Mouse (Mus musculus) myocyte (in vitro differentiated cells): Measurements from ENCODE around the gene Ghrh. TPM values are rescaled to one million over a fixed set of nuclear protein-coding genes. Genes with fewer than 3 reads are reported as not detected.

Source experiments
- H3K27me3 ChIP-seq: one replicate; pipeline ENCODE4 v1.6.1; 2011; ENCODE audit not compliant: control insufficient read depth, insufficient read depth, insufficient read length
- H3K36me3 ChIP-seq: one replicate; pipeline ENCODE4 v1.6.1; 2011; ENCODE audit not compliant: control insufficient read depth, insufficient read depth
- H3K4me2 ChIP-seq: one replicate; pipeline ENCODE4 v1.6.1; 2011; ENCODE audit warnings: low read depth, control low read depth
- H3K4me3 ChIP-seq: one replicate; pipeline ENCODE4 v1.5.1; 2011; ENCODE audit warnings: mild to moderate bottlenecking, control low read depth, moderate library complexity
- H3K79me2 ChIP-seq: one replicate; pipeline ENCODE4 v1.6.1; 2011; ENCODE audit not compliant: control insufficient read depth, insufficient read depth
- H3ac ChIP-seq: one replicate; pipeline ENCODE4 v1.6.1; 2011; ENCODE audit not compliant: control insufficient read depth, insufficient read length
- CEBPB ChIP-seq: IDR thresholded peaks from 2 replicates; pipeline ENCODE4 v1.6.1; 2011; ENCODE audit warnings: mild to moderate bottlenecking, moderate library complexity; ENCODE audit not compliant: poor library complexity, insufficient read depth, severe bottlenecking
- E2F4 ChIP-seq: IDR thresholded peaks from one replicate; pipeline ENCODE4 v1.6.1; 2011; ENCODE audit warnings: mild to moderate bottlenecking, control low read depth, moderate library complexity; ENCODE audit not compliant: insufficient read depth
- MAX ChIP-seq: IDR thresholded peaks from one replicate; pipeline ENCODE4 v1.6.1; 2011; ENCODE audit warnings: low read depth, mild to moderate bottlenecking, control low read depth
- MYOD1 ChIP-seq, 3 experiments: IDR thresholded peaks; one replicate each; pipeline ENCODE4 v1.6.1; 2011; ENCODE audit warnings: control low read depth in 2 of 3, low read depth in 2 of 3, mild to moderate bottlenecking in 2 of 3, moderate library complexity in 1 of 3; ENCODE audit not compliant: insufficient read length in 2 of 3, control insufficient read depth in 1 of 3
- MYOG ChIP-seq, 3 experiments: IDR thresholded peaks; one replicate each; pipeline ENCODE4 v1.6.1; 2011; ENCODE audit warnings: control low read depth in 2 of 3, low read depth in 2 of 3, mild to moderate bottlenecking in 2 of 3; ENCODE audit not compliant: insufficient read length in 2 of 3, control insufficient read depth in 1 of 3, insufficient read depth in 1 of 3
- POLR2A ChIP-seq: IDR thresholded peaks from one replicate; pipeline ENCODE4 v1.6.1; 2011; ENCODE audit warnings: low read depth, mild to moderate bottlenecking, control low read depth, moderate library complexity; ENCODE audit not compliant: insufficient read length
- POLR2AphosphoS2 ChIP-seq: IDR thresholded peaks from one replicate; pipeline ENCODE4 v1.6.1; 2011; ENCODE audit warnings: low read depth, control low read depth; ENCODE audit not compliant: insufficient read length
- REST ChIP-seq: IDR thresholded peaks from one replicate; pipeline ENCODE4 v1.6.1; 2011; ENCODE audit warnings: mild to moderate bottlenecking, control low read depth, moderate library complexity; ENCODE audit not compliant: insufficient read depth, insufficient read length
- SRF ChIP-seq: IDR thresholded peaks from one replicate; pipeline ENCODE4 v1.6.1; 2011; ENCODE audit warnings: low read depth; ENCODE audit not compliant: control insufficient read depth, insufficient read length
- TCF12 ChIP-seq: IDR thresholded peaks from one replicate; pipeline ENCODE4 v1.6.1; 2011; ENCODE audit warnings: mild to moderate bottlenecking, control low read depth; ENCODE audit not compliant: poor library complexity, insufficient read depth, severe bottlenecking
- TCF3 ChIP-seq: IDR thresholded peaks from one replicate; pipeline ENCODE4 v1.6.1; 2011; ENCODE audit warnings: low read depth, control low read depth; ENCODE audit not compliant: insufficient read length
- USF1 ChIP-seq: IDR thresholded peaks from one replicate; pipeline ENCODE4 v1.6.1; 2011; ENCODE audit warnings: low read depth, mild to moderate bottlenecking, control low read depth, moderate library complexity
- polyA plus RNA-seq: library from polyadenylated mRNA; unstranded; fragments of >200 nt; fragmentation: generic; extraction: Trizol; gene quantifications from one replicate; pipeline ENCODE4 v1.2.1, GENCODE M21; 2012; ENCODE audit warnings: missing spikeins

Ghrh gene
- polyA plus RNA-seq, 1 experiment: not detected

GRCm38 (mm10) chr2:157354106-157354505 is 6.8 kb upstream of the Ghrh start:
- Histone ChIP-seq H3K36me3 (no peaks in the 10 kb centered on the region), H3K4me2 (no peak overlapping the region), H3ac (no peak overlapping the region), H3K4me3 (no peak overlapping the region), H3K27me3 (no peaks in the 10 kb centered on the region), H3K79me2 (no peaks in the 10 kb centered on the region)
- TF ChIP-seq SRF (no peak), MAX (no peak), REST (no peak), MYOG (IDR thresholded peaks at IDR 0.05; ENCODE audit: control insufficient read depth in 1 of 3, insufficient read depth in 1 of 3, insufficient read length in 2 of 3, low read depth in 2 of 3) (no peak), CEBPB (no peak), POLR2A (no peak), MYOD1 (IDR thresholded peaks at IDR 0.05; ENCODE audit: control insufficient read depth in 1 of 3, insufficient read length in 2 of 3, low read depth in 2 of 3) (no peak), TCF12 (no peak)

GRCm38 (mm10) chr2:157353183-157353582 is 5.9 kb upstream of the Ghrh start:
- Histone ChIP-seq H3K27me3 (no peaks in the 10 kb centered on the region), H3K4me3 (no peak overlapping the region), H3ac (no peak overlapping the region), H3K4me2 (no peak overlapping the region), H3K79me2 (no peaks in the 10 kb centered on the region), H3K36me3 (no peaks in the 10 kb centered on the region)
- no peak for TF ChIP-seq POLR2AphosphoS2
- TF ChIP-seq USF1: no peak
- no peak for TF ChIP-seq SRF
- TF ChIP-seq TCF3: no peak
- TF ChIP-seq E2F4: no peak
- TF ChIP-seq MYOG (IDR thresholded peaks at IDR 0.05; ENCODE audit: control insufficient read depth in 1 of 3, insufficient read depth in 1 of 3, insufficient read length in 2 of 3, low read depth in 2 of 3): no peak
- TF ChIP-seq TCF12: no peak
- no peak for TF ChIP-seq MAX
- no peak for TF ChIP-seq POLR2A
- TF ChIP-seq CEBPB: no peak
- no peak for TF ChIP-seq REST
- no peak for TF ChIP-seq MYOD1 (IDR thresholded peaks at IDR 0.05; ENCODE audit: control insufficient read depth in 1 of 3, insufficient read length in 2 of 3, low read depth in 2 of 3)

DNA sequence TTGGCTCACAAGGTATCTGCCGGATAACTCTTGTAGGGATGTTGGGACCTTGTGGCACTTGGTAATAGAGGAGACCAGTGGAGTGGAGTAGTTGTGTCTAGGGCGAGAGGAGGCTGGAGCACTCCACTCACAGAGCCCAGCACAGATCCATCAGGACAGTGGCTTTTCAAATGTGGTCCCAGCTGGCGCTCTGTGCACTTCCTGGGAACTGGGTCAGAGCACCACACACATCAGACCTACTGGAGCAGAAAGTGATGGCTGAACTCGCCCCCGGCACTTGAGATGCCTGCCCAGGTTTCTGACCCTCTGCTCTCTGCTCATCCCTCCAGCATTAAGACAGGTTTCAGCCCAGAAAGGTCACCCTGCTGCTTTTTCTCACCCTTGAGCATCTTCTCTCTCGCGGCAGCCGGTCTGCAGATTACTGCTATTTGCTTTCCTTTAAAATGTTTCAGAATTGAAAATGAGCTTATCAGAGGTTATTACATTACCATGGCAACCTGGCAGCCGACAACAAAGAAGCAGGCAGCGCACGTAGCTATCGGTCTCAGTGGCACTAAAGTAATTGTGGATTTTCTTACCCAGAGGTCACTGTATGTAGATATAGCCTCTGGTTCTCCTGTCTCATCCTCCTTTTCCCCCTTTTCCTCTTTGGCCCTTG is 1.9 kb upstream of the Ghrh start:
- Histone ChIP-seq H3K4me3 (no peak overlapping the region), H3K79me2 (no peaks in the 10 kb centered on the region), H3ac (no peak overlapping the region), H3K36me3 (no peaks in the 10 kb centered on the region), H3K4me2 (no peak overlapping the region), H3K27me3 (no peaks in the 10 kb centered on the region)
- TF ChIP-seq E2F4 (no peak), CEBPB (no peak), POLR2AphosphoS2 (no peak), POLR2A (no peak), MYOD1 (IDR thresholded peaks at IDR 0.05; ENCODE audit: control insufficient read depth in 1 of 3, insufficient read length in 2 of 3, low read depth in 2 of 3) (no peak), REST (no peak), MAX (no peak), SRF (no peak), TCF3 (no peak), MYOG (IDR thresholded peaks at IDR 0.05; ENCODE audit: control insufficient read depth in 1 of 3, insufficient read depth in 1 of 3, insufficient read length in 2 of 3, low read depth in 2 of 3) (no peak), TCF12 (no peak), USF1 (no peak)

DNA sequence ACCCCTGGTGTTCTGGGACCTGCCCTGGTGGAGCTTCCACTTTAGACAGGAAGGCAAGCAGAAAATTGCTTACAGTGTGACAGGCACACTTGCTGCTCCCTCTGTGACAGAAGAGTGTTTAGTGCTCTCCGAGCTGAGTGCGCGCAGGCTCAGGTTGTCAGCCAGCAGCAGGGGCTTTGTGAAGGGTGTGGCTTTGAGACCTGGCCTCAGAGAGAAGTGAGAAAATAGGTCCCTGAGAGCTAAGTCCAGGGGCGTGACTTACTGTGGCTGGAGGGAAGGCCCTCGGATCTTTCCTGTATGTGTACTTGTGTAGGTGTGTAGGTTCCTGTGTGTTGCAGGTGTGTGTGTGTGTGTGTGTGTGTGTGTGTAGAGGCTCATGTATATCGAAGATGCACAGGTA is 4.0 kb downstream of the Ghrh start:
- Histone ChIP-seq H3K79me2 (no peaks in the 10 kb centered on the region), H3K4me2 (no peak overlapping the region), H3K36me3 (no peaks in the 10 kb centered on the region), H3K27me3 (no peaks in the 10 kb centered on the region), H3K4me3 (no peak overlapping the region), H3ac (no peak overlapping the region)
- TF ChIP-seq SRF (no peak), POLR2A (no peak), POLR2AphosphoS2 (no peak), MYOD1 (IDR thresholded peaks at IDR 0.05; ENCODE audit: control insufficient read depth in 1 of 3, insufficient read length in 2 of 3, low read depth in 2 of 3) (no peak), MAX (no peak), CEBPB (no peak), USF1 (no peak), E2F4 (no peak), TCF12 (no peak), MYOG (IDR thresholded peaks at IDR 0.05; ENCODE audit: control insufficient read depth in 1 of 3, insufficient read depth in 1 of 3, insufficient read length in 2 of 3, low read depth in 2 of 3) (no peak), REST (no peak), TCF3 (no peak)
